Mouse (Mus musculus) kidney, adult 2 months (tissue): ENCODE results near the gene Top1.

Experiments
- CTCF ChIP-seq: fragments of 200-500 bp; conservative IDR thresholded peaks from 2 replicates; pipeline ENCODE4 v1.5.1; 2011; ENCODE audit warnings: low read depth, mild to moderate bottlenecking, control low read depth, low read length, moderate library complexity, mixed read lengths; ENCODE audit not compliant: insufficient read depth, insufficient read length
- POLR2A ChIP-seq: fragments of 200-500 bp; IDR thresholded peaks from one replicate; pipeline ENCODE4 v1.6.1; 2011; ENCODE audit warnings: low read depth, low read length, control low read depth

GRCm38 (mm10) chr2:160639911-160640717, 5.6 kb upstream of the Top1 start:
- TF ChIP-seq CTCF (no peak), POLR2A (no peak)
